Mouse (Mus musculus) lung, embryonic 16.5 days (tissue): ENCODE data around the gene Map3k12. TPM values are rescaled to one million over a fixed set of nuclear protein-coding genes. Genes with fewer than 3 reads are reported as not detected.

Source experiments
- ATAC-seq: fragments of 200-750 bp; cut with Nextera tagmentation; 2 replicates; pipeline ENCODE4 v1.8.0; 2017; ENCODE audit warnings: low read depth, mild to moderate bottlenecking, moderate library complexity
- H3K27ac ChIP-seq: fragments of 300-500 bp; sonication (generic); 2 replicates; pipeline ENCODE4 v1.5.1; 2014; ENCODE audit warnings: mild to moderate bottlenecking, control low read depth, low read length
- H3K27me3 ChIP-seq: fragments of 300-500 bp; sonication (generic); 2 replicates; pipeline ENCODE4 v1.6.1; 2014; ENCODE audit warnings: low read depth, low read length, mixed read lengths; ENCODE audit not compliant: control insufficient read depth, insufficient read depth
- H3K36me3 ChIP-seq: fragments of 300-500 bp; sonication (generic); 2 replicates; pipeline ENCODE4 v1.6.1; 2014; ENCODE audit warnings: low read length; ENCODE audit not compliant: control insufficient read depth, insufficient read depth
- H3K4me1 ChIP-seq: fragments of 300-500 bp; sonication (generic); replicated peaks from 2 replicates; pipeline ENCODE4 v1.6.1; 2014; ENCODE audit warnings: low read length, mixed read lengths; ENCODE audit not compliant: control insufficient read depth, insufficient read depth
- H3K4me2 ChIP-seq: fragments of 300-500 bp; sonication (generic); 2 replicates; pipeline ENCODE4 v1.6.1; 2014; ENCODE audit warnings: low read depth, low read length, control low read depth
- H3K4me3 ChIP-seq: fragments of 300-500 bp; sonication (generic); 2 replicates; pipeline ENCODE4 v1.5.1; 2014; ENCODE audit warnings: mild to moderate bottlenecking, low read length, control low read depth
- H3K9ac ChIP-seq: fragments of 300-500 bp; sonication (generic); 2 replicates; pipeline ENCODE4 v1.6.1; 2014; ENCODE audit warnings: low read length, control low read depth
- H3K9me3 ChIP-seq: fragments of 300-500 bp; sonication (generic); 2 replicates; pipeline ENCODE4 v1.6.1; 2016; ENCODE audit warnings: low read length; ENCODE audit not compliant: control insufficient read depth
- WGBS: fragments of 180-500 bp; shearing (Covaris S2); extraction: QIAGEN DNeasy Blood & Tissue Kit; methylation state at CpG from one replicate; pipeline ENCODE4 v1.1.7; 2014; 5-methylcytosine and 5-hydroxymethylcytosine counted together
- polyA plus RNA-seq: library from polyadenylated mRNA; unstranded; fragments of >200 nt; fragmentation: Nextera tagmentation; extraction: Ambion mirVana; gene quantifications from 2 replicates; pipeline ENCODE4 v1.2.1, GENCODE M21; 2015

Map3k12 gene
- polyA plus RNA-seq, 1 experiment from 2014 or later: 13.2 TPM

DNA sequence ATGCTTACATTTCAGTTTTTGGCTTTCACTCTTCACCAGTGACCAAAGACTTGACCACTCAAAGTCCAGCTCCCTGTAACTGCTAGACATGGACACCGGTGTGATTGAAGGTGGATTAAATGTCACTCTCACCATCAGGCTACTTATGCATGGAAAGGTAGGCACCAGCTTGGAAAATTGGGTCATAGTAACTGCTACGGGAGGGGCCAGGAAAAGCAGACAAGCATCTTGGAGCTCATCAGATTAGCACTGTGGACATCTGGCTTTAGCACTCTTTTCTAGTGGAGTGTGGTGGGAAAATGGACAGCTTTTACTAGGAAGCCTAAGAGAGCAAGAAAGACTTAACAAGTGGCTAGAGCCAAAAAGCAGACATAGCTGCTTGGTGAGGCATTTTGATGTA lies 43.6 kb downstream of the Map3k12 start:
- peaks cover 24% of the 10 kb centered on the region for H3K36me3 ChIP-seq
- H3K9me3 ChIP-seq: no peaks in the 10 kb centered on the region
- no peak for ATAC-seq
- H3K4me1 ChIP-seq: peaks cover 5% of the 10 kb centered on the region
- 60% methylated on average over 2 of the region's 2 CpGs for WGBS
- H3K27me3 ChIP-seq: no peaks in the 10 kb centered on the region
- H3K27ac ChIP-seq: no peak overlapping the region
- H3K9ac ChIP-seq: no peak overlapping the region
- H3K4me3 ChIP-seq: no peak overlapping the region
- H3K4me2 ChIP-seq: no peak overlapping the region

DNA sequence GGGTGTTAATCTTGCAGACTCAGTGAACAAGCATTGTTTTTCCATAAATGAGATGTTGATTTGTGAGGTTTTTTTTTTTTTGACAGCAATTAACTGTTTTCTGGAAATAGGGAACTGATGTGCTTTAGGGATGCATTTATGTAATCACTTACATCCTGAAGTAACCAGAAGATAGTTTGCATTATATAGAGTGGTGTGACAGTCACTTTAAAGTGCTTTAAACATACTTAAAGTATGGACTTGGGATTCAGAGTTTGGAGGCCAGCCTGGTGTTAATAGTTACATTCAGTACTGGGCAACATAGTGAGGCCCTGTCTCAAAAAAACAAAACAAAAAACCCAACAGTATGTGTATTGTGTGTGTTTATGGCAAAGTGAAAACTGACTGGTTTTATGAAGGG lies 45.1 kb downstream of the Map3k12 start:
- Histone ChIP-seq H3K4me1 (peaks cover 5% of the 10 kb centered on the region), H3K27me3 (no peaks in the 10 kb centered on the region), H3K9ac (peak overlapping the region; percentile 42; the same call in 1 of the 2 replicates), H3K9me3 (no peaks in the 10 kb centered on the region), H3K4me2 (peak overlapping the region; percentile 61), H3K4me3 (peak overlapping the region; percentile 95), H3K27ac (no peak overlapping the region), H3K36me3 (peaks cover 22% of the 10 kb centered on the region)
- ATAC-seq: no peak

DNA sequence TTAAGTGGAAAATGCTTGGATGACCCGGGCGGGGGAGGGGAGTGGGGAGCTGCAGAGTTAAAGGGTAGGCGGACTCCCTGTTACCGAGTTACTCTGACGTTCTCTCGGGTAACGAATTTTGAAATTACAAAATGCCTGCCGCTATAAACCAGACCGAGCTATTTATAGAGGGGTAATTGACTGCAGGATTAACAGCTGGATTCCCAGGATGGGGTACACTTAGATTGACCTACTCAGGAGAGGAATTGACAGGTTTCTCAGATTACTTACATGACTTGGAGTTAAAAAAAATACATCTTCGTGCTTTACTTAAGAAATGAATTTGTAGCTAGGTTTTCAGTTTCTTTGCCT lies 45.6 kb downstream of the Map3k12 start:
- ATAC-seq: no peak
- peak overlapping the region; percentile 61 for H3K4me2 ChIP-seq
- H3K4me3 ChIP-seq: peak overlapping the region; percentile 95
- peak overlapping the region; percentile 99 for H3K27ac ChIP-seq
- H3K27me3 ChIP-seq: no peaks in the 10 kb centered on the region
- 0% methylated on average over 10 of the region's 10 CpGs for WGBS
- H3K9me3 ChIP-seq: no peaks in the 10 kb centered on the region
- H3K36me3 ChIP-seq: peaks cover 20% of the 10 kb centered on the region
- peak overlapping the region; percentile 99 for H3K9ac ChIP-seq
- H3K4me1 ChIP-seq: peaks cover 5% of the 10 kb centered on the region

DNA sequence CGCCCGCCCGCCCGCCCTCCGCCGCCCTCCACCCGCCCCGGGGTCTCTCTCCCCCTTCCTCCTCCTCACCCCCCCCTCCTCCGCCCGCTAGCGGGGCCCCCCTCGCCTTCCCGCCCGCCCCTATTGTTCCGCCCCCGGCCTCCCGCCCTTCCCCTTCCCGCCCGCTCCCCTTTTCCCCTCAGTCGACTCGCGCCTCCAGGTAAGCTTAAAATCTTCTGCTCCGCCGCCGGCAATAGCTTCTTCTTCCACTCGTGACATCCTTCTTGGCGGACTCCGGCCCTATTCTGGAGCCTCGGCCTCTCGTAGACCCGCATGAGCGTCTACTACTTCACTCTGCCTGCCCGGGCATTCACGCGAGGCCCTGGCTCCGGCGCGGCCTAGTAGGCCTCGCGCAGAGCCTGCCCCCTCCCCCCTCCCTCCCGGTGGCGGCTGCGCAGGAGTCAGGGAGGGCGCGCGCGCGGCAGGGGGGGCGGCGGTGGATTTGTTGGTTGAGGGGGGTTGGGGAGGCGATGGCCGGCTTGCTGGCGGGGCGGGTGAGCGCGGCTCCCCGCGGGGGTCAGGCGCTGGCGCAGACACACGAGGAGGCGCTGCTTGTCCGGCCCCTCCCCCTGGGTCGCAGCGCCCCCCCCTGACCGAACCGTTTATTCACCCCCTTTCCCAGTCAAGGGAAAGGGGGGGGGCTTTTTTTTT lies 46.1 kb downstream of the Map3k12 start:
- peak overlapping the region; percentile 95 for H3K4me3 ChIP-seq
- H3K36me3 ChIP-seq: peaks cover 15% of the 10 kb centered on the region
- no peaks in the 10 kb centered on the region for H3K27me3 ChIP-seq
- H3K27ac ChIP-seq: peak overlapping the region; percentile 99
- H3K4me2 ChIP-seq: peak overlapping the region; percentile 61
- peak overlapping the region; percentile 99 for H3K9ac ChIP-seq
- under 1% methylated on average over 34 of the region's 67 CpGs for WGBS
- no peaks in the 10 kb centered on the region for H3K9me3 ChIP-seq
- peaks cover 5% of the 10 kb centered on the region for H3K4me1 ChIP-seq
- ATAC-seq: peak; percentile 73

DNA sequence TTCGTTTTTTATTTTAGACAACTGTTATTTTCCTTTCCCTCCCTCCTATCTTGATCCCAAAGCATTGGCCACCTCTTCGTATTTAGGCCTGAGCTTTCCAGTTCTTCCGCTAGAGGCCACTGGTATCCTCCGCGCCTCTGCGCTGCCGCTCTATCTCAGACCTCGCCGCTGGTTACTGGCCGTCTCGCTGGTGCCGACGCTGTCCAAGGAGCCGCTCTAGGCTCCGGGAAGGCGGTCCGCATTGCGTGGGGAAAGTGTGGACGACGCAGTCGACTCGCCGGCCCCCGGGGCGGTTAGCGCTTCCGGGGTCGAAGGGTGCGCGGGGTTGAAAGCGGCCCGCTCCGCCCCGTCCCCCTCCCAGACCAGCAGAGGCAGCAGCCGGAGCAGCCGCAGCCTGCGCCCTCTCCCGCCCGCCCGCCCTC lies 46.7 kb downstream of the Map3k12 start, which contains the start of gene Pcbp2:
Pcbp2 (plus strand) TSS at position 357 of the 422 bp plus-strand sequence.
- Histone ChIP-seq H3K27me3 (no peaks in the 10 kb centered on the region), H3K27ac (peak within 1 kb of the TSS; percentile 99), H3K4me2 (peak within 1 kb of the TSS; percentile 61), H3K4me1 (peaks cover 5% of the 10 kb centered on the region), H3K4me3 (peak within 1 kb of the TSS; percentile 95), H3K36me3 (peaks cover 12% of the 10 kb centered on the region), H3K9ac (peak within 1 kb of the TSS; percentile 99), H3K9me3 (no peaks in the 10 kb centered on the region)
- WGBS: under 1% methylated on average over 30 of the region's 40 CpGs
- ATAC-seq: peak; percentile 100

DNA sequence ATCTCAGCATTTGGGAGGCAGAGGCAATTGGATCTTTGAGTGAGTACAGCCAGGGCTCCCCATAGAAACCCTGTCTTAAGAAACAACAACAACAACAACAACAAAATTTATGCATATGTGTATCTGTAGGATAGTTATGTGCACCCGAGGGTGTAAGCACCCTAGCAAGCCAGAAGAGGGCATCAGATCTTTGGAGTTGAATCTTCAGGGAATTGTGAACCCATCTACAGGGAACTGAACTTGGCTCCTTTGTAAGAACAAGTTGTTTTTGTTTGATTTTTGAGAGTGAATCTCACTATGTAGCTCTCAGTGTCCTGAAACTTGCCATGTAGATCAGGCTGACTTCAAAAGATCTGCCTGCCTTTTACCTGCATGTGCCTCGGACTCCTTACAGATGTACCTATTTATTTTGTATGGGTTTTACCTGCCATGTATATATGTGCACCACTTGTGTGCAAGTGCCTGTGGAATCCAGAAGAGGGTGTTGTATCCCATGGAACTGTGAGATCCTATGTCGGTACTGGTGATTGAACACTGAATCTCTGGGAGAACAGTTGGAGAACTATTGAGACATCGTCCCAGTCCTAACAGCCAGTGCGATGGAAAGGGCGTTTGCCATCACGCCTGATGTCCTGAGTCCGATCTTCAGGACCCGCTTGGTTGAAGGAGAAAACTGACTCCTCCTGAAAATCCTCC lies 48.0 kb downstream of the Map3k12 start:
- H3K9me3 ChIP-seq: no peaks in the 10 kb centered on the region
- no peak overlapping the region for H3K4me3 ChIP-seq
- H3K4me2 ChIP-seq: no peak overlapping the region
- no peaks in the 10 kb centered on the region for H3K27me3 ChIP-seq
- 96% methylated on average over 9 of the region's 9 CpGs for WGBS
- ATAC-seq: no peak
- H3K27ac ChIP-seq: no peak overlapping the region
- no peak overlapping the region for H3K9ac ChIP-seq
- no peaks in the 10 kb centered on the region for H3K36me3 ChIP-seq
- H3K4me1 ChIP-seq: peaks cover 5% of the 10 kb centered on the region

DNA sequence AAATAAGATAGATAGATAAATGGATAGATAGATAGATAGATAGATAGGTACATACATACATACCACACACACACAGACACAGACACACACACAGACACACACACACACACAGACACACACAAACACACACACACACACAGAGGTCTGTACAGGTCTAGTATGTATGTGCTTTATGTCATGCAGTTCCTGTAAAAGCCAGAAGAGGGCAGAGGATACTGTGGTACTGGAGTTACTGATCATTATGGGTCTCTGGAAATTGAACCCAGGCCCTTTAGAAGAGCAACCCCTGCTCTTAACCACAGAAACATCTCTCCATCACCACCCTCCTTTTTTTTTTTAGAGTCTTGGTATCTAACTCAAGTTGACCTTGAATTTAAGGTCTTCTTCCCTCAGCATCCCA lies 53.2 kb downstream of the Map3k12 start:
- no peaks in the 10 kb centered on the region for H3K9me3 ChIP-seq
- H3K4me3 ChIP-seq: no peak overlapping the region
- H3K9ac ChIP-seq: no peak overlapping the region
- peaks cover 7% of the 10 kb centered on the region for H3K4me1 ChIP-seq
- no peaks in the 10 kb centered on the region for H3K36me3 ChIP-seq
- no peak for ATAC-seq
- H3K4me2 ChIP-seq: no peak overlapping the region
- no peak overlapping the region for H3K27ac ChIP-seq
- no peaks in the 10 kb centered on the region for H3K27me3 ChIP-seq

DNA sequence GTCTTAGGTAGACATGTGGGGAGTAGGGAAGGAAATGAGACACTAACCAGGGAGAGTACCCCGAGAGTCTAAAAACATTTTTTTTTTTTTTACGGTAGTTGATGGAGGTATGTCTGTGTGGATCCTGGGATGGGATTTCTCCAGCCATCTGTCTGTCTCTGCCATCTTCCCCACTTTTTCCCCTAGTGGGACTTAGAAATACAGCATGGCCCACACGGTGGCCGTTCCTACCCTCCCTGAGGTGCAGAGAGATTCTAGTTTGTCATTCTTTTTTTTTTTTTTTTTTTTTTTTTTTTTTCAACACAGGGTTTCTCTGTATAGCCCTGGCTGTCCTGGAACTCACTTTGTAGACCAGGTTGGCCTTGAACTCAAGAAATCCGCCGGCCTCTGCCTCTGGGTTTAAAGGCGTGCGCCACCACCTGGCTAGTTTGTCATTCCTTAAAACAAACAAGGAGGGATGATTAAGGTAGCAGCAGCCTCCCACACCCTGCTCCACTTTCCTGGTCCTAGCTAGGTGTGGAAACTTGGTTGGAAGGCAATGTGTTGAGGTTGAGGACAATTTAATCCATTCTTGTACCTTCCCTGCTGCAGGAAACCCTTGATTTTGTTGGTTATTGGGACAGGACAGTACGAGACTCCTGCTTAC lies 55.3 kb downstream of the Map3k12 start:
- no peaks in the 10 kb centered on the region for H3K36me3 ChIP-seq
- no peak overlapping the region for H3K4me2 ChIP-seq
- H3K9me3 ChIP-seq: no peaks in the 10 kb centered on the region
- peaks cover 7% of the 10 kb centered on the region for H3K4me1 ChIP-seq
- no peak overlapping the region for H3K9ac ChIP-seq
- no peaks in the 10 kb centered on the region for H3K27me3 ChIP-seq
- H3K27ac ChIP-seq: no peak overlapping the region
- 74% methylated on average over 9 of the region's 9 CpGs for WGBS
- H3K4me3 ChIP-seq: no peak overlapping the region
- no peak for ATAC-seq

DNA sequence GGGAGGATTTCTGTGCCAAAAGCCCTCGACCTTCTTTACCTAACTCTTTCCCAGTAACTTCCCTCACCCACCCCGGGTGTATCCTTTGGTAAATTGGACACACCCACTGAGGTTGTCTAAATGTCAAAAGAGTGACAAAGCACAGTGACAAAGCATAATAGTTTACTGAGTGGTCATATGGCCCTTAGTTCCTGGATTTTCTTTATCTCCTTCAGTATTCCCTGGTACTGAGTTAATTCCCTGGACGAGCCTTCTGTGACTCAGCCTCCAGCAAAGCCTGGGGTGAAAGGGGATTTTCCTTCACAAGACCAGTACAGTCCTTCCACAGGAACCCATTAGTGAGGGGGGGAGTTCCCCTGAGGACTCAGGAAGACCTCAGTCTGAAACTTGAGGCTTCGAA lies 55.9 kb downstream of the Map3k12 start:
- Histone ChIP-seq H3K4me3 (no peak overlapping the region), H3K4me1 (peaks cover 7% of the 10 kb centered on the region), H3K4me2 (no peak overlapping the region), H3K27me3 (no peaks in the 10 kb centered on the region), H3K9ac (no peak overlapping the region), H3K36me3 (no peaks in the 10 kb centered on the region), H3K9me3 (no peaks in the 10 kb centered on the region), H3K27ac (no peak overlapping the region)
- ATAC-seq: no peak
- 59% methylated on average over 4 of the region's 4 CpGs for WGBS
